Mouse (Mus musculus) forelimb bud, embryonic 11.5 days (tissue): ENCODE measurements around the gene Frem3.
A peak's percentile ranks its signal among the peaks of the same experiment; 100 is the strongest.

Experiments used
- DNase-seq: peaks from one replicate; pipeline ENCODE4 v3.0.0-alpha.2; 2012; ENCODE audit warnings: low read depth, low spot score

The Frem3 gene

DNA sequence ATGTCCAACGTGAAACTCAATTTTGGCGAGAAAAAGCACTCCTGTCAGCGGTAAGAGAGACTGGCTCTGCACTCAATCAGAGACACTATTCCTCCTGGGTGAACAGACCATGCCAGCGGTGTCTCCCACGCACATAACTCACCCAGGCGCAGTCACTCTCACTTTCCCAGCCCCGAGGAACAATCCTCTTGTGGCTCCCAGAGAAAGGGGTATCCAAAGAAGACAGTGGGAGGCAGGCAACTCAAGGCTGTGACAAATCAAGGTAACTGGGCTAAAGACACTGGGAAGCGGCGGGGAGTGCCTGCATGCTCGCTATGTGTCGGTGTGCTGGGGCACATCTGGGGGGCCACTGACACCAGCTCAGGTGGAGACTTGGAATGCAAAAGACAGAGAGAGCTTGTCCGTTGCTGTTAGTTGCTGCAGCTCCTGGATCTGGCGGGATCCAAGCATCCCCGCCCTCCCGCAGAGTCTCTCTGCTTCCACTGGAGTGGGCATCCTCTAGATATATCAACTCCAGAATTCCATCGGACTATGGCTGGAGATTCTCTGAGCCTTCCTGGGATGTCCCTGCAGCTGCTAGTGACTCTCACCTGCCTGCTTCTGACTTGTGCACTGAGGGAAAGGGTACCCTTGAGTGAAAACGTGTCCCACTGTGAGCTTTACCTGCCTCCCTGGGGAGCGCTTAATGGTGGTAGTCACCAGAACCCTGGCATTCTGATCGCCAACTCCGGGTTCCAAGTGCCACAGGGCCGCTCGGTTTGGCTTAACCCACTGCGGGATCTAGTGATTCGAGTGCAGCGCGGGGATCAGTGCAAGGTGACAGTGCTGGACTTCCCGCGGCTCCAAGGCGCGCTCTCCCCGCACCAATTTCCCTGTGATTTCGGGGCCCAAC is at the start of gene Frem3:
Gene Frem3, plus strand, starts transcription at position 532 of the 892 bp plus-strand sequence.
- DNase-seq: no peak

DNA sequence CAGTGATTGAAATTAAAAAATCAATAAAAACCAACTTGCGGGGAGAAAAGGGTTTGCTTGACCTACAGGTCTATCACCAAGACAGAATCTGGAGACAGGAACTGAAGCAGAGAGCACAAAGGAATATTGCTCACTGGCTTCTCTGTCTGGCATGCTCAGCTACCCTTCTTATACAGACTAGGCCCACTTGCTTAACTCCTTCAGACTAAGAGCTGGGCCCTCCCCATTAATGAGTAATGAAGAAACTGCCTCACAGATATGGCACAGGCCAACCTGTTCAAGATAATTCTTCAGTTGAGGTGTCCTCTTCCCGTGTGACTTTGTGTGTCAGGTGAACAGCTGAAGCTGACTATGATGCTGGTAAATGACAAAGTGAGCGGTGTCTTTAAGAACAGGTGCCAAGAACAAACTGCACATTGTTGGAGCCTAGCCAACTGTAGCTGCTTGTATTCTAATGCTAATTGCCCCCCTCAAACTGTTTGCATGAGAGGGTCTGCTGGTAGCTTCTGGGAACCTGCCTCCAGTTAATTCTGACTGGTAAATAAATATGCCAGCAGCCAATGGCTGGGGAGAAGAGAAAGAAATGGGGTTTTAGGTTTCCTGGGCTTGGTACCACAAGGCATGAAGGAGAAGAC is 46.6 kb upstream of the Frem3 start:
- no peak for DNase-seq

DNA sequence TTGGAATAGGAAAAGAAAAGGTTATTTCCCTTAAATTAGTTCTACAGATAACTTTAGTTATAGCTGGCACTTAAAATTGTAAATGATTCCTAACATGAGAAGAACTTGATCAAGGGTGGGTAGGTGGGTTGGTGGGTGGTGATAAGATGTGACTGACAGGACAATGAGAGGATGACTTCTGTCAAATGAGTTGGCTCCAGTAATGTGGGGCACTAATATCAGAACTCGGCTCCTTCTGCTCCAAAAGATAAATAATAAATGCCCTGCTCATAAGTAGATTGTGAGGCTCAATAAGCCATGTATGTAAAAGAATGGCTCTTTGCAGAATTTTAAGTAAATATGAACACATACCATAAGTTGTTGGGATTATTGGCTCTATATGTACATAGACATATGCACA is 43.4 kb upstream of the Frem3 start:
- DNase-seq: no peak

DNA sequence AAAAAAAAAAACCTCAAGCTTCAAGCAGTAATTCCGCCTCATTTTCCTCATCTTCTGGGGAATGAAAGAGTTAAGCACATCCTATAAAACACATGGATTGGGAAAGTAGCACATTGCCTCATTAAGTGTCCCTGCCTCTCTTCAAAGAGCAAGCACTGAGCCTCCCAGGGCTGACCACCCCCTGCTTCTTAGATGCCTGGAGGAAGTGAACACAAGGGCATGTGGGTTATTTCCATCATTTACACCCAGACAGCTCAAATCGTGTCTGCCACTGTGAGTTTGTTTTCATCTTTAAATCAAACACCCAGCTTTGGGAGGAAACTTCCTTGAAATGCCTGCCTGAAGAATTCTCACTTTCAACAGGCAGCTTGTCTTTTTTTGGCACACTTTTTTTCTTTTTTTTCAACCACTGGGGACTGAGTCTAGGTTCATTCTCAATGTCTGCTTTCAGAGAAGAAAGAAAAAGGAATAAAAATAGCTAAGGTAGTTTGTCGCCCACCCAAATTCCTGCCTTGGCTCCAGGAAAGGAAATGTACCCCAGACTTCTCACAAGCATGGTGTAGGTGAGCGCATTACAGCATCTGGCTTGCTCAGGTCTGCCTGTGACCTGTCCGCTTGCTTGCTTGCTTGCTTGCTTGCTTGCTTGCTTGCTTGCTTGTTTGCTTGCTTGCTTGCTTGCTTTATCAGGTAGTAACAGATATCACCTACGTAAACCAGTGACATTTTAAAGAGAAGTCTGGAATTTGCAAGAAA is 42.5 kb upstream of the Frem3 start:
- DNase-seq: peak; percentile 49

DNA sequence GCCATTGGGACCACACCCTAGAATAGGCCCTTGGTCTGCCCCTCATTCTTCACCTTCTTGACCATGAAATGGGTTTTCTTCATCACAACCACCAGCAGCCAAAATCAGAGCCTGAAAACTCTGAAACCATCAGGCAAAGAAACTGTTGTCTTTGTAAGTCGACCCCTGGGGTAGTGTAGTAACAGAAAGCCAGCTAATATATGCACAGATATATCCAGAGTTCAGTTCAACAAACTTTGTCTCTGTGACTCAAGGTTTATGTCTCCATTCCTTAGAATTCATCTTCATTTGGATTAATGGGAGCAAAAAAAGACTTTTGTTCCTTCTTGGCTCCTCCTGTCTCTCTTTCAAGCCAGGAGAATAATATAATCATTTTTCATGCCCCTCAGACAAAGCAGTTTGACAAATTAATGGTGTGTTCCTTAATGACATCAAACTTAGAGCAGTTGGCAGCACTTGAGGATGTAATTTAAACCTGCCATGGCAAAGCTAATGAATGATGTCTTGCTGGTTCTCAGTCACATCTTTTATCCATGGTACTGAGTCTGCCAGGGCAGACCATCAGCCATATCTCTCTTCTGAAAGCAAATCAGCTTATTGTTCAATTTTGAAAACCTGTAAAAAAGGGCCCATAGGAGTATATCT is 38.3 kb upstream of the Frem3 start:
- DNase-seq: no peak

DNA sequence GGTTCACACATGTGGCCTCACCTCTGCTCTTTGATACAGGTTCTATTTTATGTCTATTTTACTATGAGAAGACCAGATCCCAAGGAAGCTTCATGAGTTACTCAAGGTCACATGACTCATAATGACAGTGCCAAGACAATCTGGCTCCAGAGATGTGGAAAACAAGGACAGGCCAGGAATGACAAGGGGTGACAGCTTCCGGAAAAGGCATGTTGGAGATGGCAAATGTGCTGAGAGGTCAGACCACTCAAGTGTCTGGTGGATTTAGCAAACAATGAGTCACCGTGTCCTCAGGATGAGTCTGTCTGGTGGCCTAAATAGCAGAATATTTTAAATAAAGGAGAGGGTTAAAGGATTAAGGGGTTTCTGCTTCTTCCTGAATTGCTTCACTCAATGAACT is 33.8 kb upstream of the Frem3 start:
- no peak for DNase-seq

DNA sequence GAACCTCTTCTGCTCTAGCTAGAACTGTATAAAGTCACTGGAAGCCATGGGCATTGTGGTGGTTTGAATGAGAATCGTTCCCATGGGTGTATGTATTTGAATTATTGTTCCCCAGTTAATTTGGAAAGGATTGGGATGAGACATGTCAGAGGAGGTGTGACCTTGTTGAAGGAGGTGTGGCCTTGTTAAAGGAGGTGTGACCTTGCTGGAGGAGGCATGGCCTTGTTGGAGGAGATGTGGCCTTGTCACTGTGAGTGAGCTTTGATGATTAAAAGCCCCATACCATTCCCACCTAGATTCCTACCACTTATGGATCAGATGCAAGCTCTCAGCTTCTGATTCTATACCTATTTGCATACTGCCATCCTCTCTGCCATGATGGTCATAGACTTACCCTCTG is 31.8 kb upstream of the Frem3 start:
- DNase-seq: no peak

DNA sequence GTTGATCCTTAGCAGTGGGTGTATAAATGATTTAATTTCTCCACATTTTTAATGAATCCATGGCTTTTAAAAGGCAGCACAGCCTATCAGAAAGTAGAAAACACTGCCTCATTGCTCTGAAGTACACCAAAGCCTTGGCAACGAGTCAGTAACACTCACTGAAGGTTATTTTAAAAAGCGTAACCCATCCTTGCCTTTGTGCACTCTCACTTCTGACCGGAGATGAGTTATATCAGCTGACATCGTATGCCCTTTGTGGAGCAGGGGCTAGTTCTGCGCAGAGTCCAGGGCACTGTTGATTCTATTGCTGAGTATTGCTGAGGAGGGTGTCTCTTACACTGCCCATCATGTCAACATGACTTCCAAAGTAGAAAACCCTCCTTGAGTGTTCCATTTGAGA is 18.3 kb upstream of the Frem3 start:
- no peak for DNase-seq

DNA sequence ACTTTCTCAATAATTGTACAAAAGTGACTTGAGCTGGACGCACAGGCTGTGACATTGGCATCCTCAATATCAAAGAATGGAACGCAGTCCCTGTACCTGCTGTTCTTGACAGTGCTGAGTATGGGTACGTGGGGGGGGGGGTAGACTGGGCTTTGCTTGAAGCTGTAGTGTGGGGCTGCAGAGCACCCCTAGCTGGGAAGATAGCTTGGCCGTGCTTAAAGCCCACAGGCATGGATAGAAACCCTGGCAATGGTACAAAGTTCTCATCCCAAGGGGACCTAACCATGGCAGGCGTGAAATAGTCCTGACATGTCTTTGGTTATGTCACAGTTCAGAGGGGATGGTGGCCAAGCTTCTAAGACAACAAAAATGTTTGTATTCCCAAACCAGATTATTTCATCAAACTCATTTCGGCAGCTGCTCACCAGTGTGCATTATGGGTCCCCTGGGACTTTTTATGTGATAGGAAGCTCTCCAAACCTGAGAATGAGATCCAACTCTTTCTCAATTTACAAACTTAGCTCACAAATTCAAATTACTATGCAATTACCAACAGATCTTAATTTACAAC is 10.2 kb upstream of the Frem3 start:
- DNase-seq: no peak

DNA sequence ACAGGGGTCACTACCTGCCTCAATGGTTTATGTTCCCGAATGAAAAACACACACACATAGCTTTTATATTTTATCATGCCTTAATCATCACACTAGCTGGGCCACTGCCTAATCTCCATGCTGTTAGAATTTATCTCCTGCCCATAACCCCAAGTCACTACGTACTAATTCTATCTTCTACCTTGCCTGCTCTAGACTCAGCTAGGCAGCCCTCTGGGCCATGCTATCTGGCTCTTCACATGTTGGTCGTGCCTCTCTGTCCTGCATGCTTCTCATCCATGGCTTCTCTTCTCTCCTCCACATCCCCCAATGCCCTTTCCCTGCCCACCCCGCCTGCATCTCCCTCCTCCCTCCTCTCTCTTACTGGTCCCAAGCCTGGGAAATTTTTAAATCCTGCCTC is 9.0 kb upstream of the Frem3 start:
- no peak for DNase-seq

DNA sequence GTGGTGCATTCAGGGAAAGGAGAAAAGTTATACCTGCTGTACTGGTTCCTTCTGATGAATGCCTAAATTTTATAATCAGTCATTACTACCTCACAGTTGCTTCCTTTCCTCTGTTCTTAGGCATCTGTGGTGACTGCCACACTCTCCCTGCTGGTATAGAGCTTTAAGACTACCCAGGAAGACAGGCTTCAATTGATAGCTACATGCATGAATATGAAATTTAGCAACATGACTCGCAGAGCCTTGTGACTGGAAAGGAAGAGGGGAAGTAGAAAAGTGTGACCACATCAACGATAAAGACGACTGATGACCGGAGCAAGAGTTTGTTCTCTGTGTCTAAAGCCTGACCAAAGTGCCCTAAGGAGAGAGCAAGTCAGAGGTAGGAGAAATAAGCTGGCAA is 3.8 kb upstream of the Frem3 start:
- no peak for DNase-seq

DNA sequence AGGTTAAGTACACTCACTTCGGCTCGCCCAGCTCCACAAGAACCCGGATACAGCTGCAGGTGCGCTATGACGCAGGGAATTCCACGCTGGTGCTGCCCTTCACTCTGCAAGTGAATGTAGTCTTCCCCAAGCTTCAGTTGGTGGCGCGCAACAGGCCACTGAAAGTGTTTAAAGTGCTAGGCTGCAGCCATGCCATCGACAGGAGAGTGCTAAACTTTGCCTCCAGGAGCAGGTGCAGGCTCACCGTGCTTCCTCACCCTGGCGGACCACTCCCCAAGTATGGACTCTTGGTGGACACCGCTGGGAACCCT is 516 bp downstream of the Frem3 start:
- no peak for DNase-seq

DNA sequence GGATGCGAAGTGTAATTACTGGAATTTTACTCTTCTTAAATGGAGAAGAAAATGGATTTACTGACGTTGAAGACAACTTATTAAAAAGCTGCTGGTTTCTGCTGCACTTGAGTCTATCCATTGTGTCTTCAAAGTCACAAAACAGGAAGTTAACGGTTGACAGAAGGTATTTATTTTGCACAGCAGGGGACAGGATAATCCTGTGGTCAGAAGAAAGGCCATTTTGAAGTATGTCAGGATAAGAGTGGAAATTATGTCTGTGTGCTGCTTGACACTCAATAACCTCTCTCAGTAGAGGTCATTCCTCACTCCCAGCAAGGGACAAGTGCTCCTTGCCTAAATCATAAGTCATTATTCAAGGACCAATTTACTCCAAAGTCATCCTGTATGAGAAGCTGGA is 8.9 kb downstream of the Frem3 start:
- no peak for DNase-seq

DNA sequence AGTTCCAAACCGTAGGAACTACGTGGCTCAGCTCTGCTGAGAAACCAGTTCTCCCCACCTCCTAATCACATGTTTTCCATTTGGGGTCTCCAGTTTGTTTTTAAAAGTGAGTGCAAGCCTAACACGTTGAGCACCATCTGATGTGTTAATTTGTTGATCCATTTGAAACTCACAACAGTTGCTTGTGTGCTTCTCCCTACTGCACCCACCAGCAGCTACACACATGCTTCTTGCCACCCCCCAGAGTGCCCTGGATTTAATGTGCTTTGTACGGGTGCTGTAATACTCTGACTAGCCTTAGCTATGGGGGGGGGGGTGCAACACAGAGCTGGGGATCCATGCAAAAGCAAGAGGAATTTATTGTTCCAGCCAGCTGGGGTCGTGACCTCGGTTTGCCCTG is 36.5 kb downstream of the Frem3 start:
- no peak for DNase-seq

DNA sequence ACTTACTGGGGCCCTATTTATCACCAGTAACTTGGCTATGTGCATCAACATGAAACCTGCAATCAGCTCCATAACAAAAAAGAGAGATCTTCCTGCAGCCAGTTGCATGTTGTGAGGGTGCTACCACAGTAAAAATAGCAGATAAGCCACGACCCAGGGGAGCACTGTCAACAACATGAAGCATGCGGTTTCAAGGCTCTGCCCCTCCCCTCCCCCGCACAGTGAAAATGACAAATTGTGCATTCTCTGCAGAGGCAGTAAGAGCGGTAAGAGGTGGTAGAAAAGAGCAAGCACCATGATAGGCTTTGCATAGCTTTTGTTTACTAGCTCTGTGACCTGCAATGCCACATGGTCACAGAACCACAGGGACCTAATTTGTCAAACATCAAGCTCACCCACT is 46.8 kb downstream of the Frem3 start:
- DNase-seq: no peak

DNA sequence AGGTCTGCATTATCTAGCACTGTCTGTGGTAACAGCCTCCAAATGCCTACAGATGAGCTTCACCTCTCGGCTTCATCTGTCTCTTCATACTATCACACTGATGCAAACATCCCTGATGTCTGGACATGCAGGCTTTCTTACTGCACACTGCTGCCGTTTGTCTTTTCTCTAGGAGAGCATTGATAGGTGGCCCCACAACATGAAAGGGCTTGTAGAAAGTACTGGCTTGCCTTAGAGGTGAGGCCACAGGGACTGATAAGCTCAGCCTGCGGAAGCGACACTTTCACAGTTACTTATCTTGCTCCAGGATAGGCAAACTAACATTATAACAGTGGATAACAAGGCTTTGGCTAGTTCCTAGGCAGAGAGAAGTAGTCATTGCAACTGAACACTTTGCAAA is 50.2 kb downstream of the Frem3 start:
- no peak for DNase-seq

DNA sequence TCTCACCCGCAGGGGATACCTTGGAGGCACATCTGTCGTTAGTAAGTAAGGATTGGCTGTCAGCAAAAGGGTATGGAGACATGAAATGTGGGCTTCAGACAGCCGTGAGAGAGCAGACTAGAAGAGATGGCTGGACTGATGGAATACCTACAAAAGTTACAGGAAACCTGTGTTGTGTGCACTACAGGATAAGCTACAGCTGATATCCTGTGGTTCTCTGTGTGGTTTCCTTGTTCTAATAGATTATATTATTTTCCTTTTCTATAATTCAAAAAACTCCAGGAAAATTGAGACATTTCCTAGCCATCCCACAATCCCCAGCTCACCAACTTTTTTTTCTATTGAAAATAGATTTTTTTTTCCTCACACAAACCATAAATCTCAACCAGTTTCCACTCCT is 52.6 kb downstream of the Frem3 start:
- no peak for DNase-seq

DNA sequence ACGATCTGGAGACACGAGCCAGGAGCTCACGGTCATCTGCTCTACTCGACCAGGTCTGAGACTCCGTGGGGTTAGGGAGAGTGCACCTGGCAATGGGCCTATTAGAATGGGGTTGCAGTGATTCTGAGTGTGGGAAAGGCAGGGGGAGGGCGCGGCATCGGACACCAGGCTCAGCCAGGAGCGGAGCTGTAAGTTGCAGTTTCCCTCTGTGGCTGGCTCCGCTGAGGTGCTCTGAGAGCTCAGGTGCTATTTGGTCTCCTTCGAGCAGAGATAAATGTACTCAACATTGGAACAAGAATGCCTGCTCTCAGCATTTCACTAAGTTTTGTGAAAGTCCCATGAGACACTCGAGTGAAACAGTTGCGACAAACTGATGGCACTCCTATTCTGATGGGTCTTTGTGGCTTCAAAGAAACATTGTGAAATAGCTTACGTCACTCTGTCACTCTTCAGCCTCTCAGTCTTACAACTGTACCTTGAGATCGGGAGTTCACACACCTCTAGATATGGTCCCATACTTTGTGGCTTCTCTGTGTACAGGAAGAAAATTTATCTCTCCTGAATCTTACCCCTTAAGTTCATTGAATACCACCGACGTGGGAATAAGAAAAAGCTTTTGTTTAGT is 58.5 kb downstream of the Frem3 start:
- no peak for DNase-seq

DNA sequence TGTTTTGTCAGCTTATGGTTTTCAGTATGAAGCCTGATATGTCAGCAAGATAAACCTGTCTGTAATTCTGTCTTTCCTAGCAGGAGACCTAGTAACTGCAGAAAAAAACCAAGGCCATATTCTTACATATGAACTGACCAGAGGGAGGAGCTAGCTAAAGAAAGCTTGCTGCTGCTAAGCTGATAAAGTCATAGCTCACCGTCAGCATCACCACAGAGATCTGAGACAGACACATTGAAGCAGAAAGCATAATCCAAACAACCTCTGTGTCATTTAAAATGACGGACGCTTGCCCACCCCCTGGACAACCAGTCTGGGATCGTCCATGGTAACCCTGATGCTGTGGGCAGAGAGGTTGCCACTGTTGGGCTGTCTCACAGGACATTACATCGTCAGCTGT is 71.7 kb downstream of the Frem3 start:
- DNase-seq: no peak

DNA sequence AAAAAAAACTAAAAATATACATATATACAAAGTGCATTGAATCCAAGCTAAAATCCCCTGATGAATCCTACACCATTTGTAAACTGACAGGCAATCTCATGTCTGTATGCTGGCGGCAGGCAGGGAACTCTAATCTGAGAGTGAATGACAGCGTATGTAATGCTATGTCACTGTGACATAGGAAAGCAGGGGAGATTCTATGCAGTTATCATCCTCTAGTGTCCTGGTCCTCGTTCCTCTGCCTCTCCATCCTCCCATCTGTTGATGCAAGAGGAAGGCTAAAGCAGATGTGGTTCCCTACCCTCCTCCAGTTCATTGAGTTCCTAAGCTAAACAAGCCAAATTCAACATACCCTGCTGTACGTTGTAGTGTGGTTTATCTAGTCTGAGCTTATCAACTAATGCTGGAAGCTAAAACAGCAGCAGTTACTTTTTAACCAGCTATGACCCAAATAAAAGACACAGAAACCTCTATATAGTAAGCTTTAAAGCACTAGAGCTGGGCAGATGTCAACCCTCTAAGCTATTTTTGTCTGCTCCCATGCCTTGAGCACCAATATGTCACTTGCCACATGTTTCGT is 73.0 kb downstream of the Frem3 start:
- no peak for DNase-seq

DNA sequence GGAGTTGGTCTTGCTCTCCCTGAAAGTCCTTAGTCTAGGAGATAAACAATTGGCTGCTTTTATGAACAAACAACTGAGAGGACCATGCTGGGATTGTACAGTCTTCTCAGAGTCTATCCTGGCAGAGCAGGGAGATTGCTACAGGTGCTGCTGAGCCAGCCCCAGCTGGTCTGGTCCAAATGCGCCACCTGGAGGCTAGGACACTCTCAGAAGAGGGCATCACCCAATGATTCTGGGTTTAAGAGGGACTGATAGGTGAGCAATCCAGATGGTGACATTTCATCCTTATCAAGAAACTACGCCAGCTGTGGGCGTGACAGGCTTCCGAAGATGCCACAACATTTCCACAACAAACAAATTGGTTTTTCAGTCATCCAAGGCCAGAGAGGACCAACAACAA is 77.3 kb downstream of the Frem3 start:
- DNase-seq: peak; percentile 39
